Mouse (Mus musculus) embryo, embryonic 9.5 days (tissue): ENCODE measurements around the gene Gigyf1.

Experiments
- DNase-seq: peaks from one replicate; pipeline ENCODE4 v3.0.0-alpha.2; 2017; ENCODE audit errors: extremely low spot score

Gene Gigyf1

DNA sequence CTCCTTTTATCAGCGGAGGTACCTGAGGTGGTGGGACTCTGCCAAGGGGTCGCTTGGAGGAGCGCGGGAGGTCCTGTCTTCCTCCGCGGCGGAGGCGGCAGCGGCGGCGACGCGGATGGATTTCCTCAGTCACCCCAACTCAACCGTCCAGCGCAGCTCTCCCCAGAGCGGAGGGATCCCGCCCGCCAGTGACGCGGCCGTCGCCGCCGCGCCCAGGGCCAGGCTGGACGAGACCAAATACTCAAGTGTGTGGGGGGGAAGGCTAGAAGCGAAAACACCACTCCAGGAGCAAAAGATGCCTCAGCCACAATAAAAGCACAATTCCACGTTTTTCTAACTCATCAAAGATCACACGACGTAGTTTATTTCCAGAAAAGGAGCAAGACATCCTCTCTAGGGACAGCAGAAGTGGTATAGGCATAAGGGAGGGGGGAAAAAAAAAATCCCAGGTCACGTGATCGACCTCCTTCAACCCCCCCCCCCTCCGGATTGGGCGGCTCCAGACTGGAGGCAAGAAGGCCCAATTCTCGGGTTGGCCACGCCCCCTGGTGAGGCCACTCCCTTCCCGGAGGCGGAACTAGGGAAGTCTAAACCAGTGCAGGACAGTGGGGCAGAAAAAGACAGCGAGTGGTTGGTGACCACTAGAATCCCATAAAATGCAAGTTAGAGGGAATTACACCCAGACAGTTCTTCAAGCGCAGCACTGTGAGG is 14.9 kb downstream of the Gigyf1 start, which contains the start of the genes Epo and Gnb2:
Gene Epo (minus strand): TSS at position 126 of the 711 bp plus-strand sequence.
Gene Gnb2 (minus strand): TSS at position 394 of the 711 bp plus-strand sequence.
- DNase-seq, result peak; percentile 99

DNA sequence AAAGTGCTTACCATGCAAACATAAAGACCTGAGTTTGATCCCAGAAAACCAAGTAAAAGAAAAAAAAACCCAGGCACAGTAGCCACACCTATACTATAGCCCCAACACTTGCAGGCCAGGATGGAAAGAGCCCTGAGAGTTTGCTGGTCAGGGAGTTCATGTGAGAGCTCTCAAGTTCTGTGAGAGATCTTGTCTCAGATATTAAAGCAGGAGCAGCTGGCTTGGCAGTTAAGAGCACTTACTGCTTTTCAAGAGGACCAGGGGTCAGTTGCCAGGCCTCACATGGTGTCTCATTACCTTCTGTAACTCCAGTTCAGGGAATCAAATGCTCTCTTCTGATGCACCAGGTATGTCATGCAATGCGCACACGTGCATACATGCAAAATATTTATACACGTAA is 16.4 kb downstream of the Gigyf1 start:
- no peak for DNase-seq

DNA sequence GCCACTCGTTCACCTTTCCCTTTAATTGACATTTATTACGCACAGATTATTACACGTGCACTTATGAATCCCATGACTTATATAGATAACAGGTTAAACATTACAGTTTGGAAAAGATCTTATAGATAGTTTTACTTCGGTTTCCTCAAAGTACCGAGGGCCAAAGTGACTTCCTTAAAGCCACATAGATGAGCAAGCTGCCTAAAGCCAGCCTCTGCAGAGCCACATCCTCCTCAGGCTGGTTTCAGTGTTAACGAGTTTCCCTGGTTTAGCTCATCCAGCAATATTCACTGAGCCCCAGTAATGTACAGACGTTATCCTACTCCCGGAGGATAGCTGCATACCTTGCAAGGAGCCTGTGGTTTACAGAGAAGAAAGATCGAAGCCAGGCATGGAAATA is 17.0 kb downstream of the Gigyf1 start:
- no peak for DNase-seq

DNA sequence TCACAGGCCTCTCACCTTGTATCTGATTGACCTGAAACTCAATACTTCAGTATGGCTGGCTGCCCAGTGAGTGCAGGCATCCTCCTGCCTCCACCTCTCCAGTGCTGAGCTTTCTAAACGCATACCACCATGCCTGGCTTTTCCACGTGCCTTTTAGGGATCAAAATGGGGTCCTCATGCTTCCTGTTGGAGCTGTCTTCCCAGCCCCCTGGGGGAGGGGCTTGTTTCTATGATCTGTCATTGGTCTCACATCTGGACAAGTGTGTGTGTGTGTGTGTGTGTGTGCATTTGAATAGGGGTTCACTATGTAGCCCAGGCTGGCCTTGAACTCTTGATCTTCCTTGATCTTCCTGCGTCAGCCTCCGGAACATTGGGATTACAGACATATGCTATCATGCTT is 19.1 kb downstream of the Gigyf1 start:
- no peak for DNase-seq

DNA sequence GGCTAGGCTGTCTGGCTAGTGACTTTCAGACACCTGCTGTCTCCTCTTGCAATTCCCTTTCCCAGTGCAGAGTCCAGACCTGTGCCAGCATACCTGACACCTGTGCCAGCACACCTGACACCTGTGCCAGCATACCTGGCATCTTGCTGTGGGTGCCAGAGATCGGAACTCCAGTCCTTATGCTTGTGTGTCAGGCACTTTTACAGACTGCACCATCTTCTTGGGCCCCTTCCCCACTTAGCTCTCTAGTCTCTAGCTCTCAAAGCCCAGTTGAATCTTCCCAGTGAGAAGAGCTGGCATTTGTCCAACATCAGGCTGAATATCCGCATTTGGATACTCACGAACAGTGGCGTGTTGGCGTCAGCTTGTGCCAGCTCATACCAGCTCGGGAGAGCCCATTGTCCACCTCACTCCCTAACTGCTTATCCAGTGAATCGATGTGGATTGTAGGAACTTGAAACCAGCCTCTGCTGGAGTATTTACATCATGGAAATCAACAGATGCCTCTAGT is 21.0 kb downstream of the Gigyf1 start:
- DNase-seq, result no peak

DNA sequence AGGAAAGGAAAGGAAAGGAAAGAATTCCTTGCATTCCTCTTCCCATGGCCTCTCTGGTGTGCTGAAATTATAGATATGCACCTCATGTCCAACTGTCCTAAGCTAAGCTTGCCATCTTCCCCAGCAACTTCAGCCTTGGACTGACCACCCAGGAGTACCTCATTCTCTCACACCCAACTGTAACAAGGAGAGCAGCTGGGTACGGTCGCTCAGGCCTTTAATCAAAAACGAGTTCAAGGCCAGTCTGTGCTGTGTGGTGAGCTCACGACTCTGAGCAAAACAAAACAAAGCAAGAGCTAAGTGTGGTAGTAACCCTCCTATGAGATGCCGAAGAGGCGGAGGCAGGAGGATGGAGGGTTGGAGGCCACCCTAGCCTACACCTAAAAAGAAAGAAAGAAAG is 22.6 kb downstream of the Gigyf1 start:
- no peak for DNase-seq

DNA sequence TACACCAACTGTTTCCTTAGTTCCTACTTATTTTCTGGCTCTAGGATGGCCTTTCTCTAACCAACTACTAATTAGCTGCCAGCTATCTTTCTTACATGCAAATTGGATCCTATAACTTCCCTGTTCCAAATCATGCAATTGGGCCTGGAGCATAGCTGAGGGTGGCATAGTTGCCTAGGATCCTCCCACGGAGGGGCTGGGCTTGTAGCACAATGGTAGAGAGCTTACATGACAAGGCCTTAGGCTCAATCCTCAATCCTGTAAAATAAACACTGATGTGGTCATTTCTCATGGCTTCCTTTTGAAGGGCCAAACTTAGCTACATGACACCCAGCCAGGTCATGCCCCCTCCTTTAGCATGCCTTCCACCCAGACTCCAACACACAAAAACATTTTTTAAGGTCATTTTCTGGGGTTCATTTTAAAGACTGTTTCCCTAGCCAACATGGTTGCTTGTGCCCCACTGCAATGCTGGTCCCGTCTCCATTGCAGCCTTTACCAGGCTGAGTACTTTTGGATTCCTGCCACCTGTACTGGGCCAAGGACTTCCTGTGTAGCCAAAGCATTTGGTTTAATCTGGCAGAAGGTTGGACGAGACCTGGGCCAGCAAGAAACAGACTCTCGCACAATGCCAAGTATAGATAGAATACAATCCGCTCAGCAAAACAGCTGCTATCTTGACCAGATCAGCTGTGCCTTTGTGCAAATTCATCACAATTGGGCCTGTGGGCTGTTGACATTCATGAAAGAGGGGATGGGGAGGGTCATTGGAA is 23.6 kb downstream of the Gigyf1 start:
- DNase-seq, result no peak

DNA sequence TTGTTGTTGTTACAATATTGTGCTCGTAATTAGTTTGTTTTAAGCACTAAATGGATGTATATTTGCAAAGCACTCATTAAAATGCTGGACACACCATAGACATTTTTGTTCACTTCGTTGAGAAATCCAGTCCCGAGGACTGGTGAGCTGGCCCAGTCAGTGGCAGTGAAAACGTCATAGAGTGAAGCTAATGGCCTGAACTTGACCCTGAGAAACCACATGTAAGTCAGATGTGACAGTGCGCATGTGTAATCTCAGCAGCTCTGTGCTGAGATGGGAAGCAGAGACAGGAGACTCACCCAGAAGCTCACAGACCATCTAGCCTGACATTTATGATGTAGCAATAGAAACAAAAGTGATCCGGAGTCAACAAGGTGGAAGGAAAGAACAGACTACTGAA is 26.6 kb downstream of the Gigyf1 start:
- DNase-seq, result no peak

DNA sequence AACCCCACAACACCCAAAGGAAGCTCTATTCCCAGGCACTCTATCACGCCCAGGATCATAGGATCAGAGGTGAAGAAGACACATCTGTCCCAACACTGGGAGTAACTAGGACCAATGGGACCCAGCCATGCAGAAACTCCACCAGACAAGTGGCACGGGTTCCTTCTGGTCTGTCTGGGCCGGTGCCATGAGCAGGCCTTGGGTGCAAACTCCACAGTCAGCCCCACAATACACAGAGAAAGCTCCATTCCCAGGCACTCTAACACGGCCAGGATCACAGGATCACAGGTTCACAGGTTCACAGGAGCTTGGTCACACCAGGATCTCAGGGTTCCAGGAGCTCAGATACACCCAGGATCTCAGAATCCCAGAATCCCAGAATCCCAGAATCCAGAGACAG is 27.2 kb downstream of the Gigyf1 start:
- no peak for DNase-seq

DNA sequence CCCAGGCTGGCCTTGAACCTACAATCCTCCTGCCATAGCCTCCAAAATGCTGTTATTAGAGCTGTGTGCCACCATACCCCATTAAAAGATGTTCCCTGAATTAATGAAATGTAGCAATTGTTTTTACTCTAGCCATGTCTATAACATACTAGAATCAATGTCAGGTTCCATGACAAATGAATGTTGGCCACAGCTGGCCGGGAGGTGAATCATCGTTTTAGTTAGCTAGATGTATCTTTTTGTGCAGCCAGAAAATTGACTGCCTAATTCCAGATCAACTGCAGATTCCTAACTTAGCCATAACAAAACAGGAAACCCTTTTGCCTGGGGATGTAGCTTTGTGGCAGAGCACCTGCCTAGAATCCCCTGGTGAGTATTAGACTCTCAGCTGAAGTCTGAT is 31.5 kb downstream of the Gigyf1 start:
- no peak for DNase-seq

DNA sequence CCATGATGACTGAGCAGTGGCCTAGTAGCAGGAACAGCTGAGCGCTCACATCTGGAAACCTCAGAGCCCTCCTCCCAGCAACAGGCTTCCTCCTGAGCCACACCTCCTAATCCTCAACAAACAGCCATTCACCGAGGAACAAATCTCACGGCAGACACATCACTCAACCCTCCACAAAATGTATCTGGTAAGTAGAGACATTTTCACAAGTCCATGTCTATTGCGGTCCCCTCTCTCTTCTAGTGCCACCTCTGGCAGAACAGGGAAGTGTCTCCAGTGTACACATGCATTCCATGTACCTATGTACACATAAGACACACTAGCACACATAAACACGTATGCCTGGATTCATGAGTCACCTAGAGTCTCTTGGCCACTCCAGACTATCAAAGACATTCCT is 32.8 kb downstream of the Gigyf1 start:
- DNase-seq, result no peak

DNA sequence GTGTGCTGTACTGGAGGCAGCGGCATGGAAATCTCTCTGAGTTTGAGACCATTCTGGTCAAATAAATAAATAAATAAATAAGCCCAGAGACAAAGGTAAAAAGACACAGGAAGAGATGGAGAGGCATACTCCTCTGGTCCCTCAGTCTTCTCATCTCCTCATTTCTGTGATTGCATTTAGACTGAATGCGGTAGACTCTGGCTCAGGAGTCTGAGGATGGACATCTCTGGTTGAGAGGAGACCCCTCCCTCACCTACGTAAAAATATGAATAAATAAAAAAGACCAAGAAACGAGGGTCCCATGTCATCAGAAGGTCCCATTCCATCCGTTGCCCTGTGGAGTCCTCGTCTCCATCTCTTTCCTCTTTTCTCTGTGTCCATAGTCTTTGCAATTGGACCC is 34.7 kb downstream of the Gigyf1 start:
- no peak for DNase-seq

DNA sequence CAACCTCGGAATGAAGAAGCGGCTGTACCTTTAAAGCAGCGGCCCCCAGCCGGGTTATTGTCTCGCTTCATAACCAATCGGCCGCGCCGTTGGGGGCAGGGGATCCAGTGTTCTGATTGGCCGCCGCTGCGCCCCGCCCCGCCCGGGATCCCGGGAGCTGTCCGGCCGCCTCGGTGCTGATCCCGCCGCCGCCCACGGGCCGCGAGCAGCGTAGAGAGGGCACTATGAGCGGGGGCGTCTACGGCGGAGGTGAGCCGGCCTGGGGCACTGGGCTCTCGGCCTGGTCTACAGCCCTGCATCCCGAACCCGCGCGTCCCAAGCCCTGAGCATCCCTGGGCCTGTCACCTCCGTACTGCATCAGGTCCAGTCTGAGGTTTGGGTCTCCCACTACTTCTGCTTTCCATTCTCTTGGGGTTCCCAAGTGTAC is 35.1 kb downstream of the Gigyf1 start, which contains the start of gene Actl6b:
Gene Actl6b (plus strand): TSS at position 107 of the 427 bp plus-strand sequence.
- DNase-seq, result peak; percentile 85

DNA sequence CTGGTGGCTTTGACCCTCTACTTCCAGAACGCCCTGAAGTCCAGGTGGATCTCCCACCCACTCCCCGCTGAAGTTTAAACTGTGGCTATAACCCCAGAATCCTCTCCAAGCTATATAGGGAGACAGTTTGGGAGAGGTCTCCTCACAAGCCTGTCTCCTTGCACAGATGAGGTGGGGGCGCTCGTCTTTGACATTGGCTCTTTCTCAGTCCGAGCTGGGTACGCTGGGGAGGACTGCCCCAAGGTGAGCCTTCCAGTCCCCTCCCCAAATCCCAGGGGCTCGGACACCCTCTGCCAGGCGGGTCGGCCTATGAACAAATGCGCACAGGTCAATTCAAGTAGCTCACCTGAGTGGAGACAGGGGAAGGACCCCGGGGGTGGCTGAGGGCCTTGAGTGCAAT is 35.5 kb downstream of the Gigyf1 start:
- no peak for DNase-seq

DNA sequence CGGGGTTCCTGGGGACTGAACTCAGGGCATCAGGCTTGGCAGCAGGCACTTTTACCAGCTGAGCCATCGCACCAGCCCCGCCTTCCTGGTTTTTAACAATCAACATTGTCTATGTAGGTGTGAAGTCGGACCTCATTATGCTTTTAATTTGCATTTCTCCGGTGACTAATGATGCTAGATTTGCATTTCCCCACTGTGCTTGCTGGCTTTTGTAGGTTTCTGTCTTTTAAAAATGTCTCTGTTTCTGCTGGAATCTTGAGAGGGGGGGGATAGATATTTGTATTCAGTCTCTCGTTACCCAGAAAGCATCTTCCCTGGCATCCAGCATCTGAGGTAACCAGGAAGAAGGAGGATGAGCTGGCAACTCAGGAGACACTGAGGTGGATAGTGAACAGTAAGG is 43.2 kb downstream of the Gigyf1 start:
- no peak for DNase-seq

DNA sequence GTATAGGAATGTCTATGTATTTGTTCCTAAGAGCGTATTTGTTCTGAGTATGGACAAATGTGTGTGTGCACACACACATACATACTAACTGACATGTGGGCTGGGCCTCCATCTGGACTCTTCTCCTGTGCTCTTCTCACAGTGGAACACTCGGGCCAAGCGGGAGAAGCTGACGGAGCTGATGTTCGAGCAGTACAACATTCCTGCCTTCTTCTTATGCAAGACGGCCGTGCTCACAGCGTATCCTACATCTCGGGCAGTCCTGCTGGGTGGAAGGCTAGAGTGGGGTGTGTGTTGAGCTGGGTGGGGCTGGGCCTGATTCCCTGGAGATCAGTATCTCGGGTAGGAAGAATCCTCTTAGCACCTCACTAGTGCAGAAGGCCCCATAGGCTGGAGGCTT is 44.6 kb downstream of the Gigyf1 start:
- DNase-seq, result no peak

DNA sequence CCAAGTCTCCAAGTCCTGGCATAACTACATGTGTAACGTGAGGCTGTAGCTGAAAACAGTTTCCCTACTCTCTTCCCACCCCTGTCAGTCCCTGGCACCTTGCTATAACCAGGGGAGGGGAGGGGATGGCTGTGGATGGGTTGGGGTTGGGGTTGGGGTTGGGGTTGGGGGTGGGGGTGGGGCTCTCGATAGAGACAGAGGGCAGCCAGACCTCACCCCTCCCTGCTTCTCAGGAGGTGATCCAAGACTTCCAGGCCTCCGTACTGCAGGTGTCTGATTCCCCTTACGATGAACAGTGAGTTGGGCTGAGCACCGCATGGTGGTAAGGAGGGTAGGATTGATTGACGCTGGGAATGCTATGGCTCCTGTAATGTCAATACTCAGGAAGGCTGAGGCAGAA is 47.4 kb downstream of the Gigyf1 start:
- no peak for DNase-seq

DNA sequence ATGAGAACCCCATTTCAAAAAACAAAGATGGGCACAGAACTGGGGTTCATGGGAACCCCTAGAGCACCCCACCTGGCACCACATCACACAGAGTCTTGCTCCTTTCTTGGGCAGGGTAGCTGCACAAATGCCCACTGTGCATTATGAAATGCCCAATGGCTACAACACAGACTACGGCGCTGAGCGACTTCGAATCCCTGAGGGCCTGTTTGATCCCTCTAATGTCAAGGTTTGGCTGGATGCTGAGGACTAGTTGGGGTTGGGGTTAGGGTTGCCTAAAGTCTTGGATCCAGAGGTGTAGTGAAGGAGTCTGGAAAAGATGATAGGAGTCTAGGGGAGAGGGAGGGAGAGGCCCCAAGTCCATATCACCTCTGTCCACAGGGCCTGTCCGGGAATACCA is 48.1 kb downstream of the Gigyf1 start:
- no peak for DNase-seq

DNA sequence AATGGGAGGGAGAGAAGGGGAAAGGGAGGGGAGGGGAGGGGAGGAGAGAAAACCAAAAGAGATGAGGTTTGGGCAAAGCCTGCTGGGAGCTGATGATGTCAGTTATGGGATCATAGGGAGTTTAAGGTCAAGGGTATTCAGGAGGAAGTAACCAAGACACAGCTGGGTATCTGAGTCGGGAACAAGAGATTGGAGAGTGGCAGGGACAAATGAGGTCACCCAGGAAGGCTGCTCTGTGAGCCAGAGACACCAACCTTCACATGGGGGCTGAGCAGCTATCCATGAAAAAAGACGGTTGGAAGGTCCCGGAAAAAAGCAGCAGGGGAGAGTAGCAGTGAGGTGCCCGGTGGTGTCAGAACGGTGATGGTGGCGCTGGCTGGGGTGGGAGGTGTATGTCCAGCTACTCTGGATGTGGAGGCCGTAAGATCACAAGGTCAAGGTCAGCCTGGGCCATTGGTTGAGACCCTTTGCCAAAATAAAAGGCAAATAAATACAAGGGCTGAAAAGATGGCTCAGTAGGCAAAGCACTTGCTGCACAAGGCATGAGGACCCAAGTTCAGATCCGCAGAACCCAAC is 50.0 kb downstream of the Gigyf1 start:
- DNase-seq, result no peak

DNA sequence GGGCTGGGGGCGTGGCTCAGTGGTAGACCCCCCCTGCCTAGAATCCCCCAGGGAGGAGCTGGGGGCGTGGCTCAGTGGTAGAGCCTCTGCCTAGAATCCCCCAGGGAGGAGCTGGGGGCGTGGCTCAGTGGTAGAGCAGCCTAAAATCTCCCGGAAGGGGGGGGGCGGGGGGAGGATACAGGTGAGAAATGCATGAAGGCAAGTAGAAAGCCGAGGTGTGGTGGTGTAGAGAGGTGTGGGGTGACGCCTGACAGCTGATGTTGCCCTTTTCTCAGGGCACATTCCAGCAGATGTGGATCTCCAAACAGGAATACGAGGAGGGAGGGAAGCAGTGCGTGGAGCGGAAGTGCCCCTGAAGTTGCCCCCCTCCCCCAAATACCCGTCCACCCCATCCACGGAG is 50.7 kb downstream of the Gigyf1 start:
- no peak for DNase-seq

DNA sequence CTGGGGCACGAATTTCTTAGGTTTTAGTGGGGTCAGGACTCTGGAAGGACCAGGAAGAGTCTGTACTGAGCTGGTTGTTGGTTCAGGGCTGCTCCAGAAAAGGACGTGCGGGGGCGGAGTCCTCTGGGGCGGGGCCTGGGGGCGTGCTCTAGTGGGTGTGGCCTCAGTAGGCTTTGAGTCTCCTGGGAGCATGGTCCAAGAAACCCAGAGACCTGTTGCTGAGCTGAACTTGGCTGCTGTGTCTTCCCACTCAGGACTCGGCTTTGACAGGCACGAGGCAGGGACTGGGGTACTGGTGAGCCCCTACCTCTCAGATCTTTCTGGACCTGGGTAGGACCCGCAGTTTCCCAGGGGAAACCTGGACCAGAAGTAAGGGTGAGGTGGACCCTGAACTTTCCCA is 51.3 kb downstream of the Gigyf1 start, which contains the start of gene Tfr2:
Gene Tfr2 (plus strand): TSS at position 176 of the 400 bp plus-strand sequence.
- DNase-seq, result peak; percentile 26

DNA sequence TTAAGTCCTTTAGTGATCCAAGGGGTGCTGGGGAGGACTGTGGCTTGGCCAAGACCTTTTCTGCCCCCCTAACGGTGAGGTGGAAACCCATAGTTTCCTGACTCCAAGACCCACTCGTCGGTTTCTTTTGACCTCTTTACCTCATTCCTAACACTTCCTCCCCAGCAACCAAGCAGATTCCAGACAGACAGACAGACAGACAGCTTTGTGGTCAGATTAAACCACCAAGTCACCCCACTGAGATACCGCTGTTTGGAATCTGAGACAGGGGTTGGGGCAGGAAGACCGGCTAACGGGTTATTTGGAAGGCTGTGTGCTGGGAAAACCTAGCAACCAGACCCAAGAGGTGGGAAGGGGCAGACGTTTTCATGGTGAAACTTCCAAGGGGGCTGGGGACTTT is 51.8 kb downstream of the Gigyf1 start:
- DNase-seq, result no peak
